Mouse (Mus musculus) gonadal fat pad, adult 2 months (tissue): Measurements from ENCODE around the gene Gtf3c1. TPM values are rescaled to one million over a fixed set of nuclear protein-coding genes. Genes with fewer than 3 reads are reported as not detected.
"Not testable (repeated sequence)": the region's sequence is repeated elsewhere in the genome, so short reads cannot be mapped to it uniquely, and the experiment has no call there.

Experiments
- DNase-seq: peaks from one replicate; pipeline ENCODE4 v3.0.0-alpha.2; 2012; ENCODE audit warnings: low read depth
- polyA plus RNA-seq: library from polyadenylated mRNA; depleted of rRNA; stranded (reverse); fragments of >200 nt; gene quantifications from 2 replicates; pipeline ENCODE4 v1.2.3, GENCODE M21; 2012; rRNA removed

Gene Gtf3c1
- 32.4 and 43.3 TPM in 2 replicates for polyA plus RNA-seq

DNA sequence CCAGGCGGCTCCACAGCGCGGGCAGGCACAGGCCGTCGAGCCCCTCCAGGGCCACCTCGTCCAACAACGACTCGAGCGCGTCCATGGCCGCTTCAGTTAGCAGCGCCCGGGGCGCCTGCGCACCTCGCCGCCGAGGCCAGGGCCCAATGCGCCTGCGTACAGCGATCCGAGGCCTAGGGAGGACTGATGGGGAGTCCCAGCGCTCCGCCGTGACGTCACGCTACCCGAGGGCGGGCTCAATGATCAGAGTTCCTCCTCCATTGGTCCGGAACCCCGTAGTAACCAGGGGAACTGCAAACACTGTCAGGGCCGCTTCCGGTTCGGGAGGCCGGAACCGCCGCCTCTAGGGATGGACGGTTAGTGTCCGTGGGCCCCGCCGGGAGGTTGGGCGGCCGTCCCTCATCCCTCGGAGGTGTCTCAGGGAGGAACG is at the start of gene Gtf3c1, which contains the start of gene D430042O09Rik:
Gtf3c1 (minus strand) TSS at position 188 of the 430 bp plus-strand sequence.
D430042O09Rik (plus strand) TSS at position 296 of the 430 bp plus-strand sequence.
- peak; percentile 85 for DNase-seq

GRCm38 (mm10) chr7:125756806-125757205 is 49.2 kb upstream of the Gtf3c1 start:
- DNase-seq = no peak

DNA sequence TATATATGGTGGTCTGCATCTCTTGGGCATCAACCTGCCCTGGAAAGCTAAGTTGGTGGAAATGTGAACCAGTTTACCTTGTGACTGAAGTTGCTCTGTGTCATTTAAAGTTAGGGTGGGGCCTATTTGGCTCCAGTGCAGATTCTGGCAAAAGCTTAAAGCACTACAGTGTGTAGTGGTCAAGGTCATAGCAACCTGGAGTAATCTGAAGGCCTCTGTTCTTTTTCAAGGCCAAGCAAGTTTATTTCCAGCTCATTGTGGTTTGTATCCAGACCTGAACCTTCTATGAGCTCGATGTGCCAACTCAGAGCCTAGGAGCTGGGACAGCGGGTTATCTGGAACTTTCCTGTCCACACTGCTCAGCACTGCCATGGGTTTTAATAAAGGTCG is 45.7 kb upstream of the Gtf3c1 start:
- no peak for DNase-seq

- no peak for DNase-seq
These were observed 45.2 kb upstream of the Gtf3c1 start for GRCm38 (mm10) chr7:125752699-125753325.

- no peak for DNase-seq
These were observed 40.6 kb upstream of the Gtf3c1 start for GRCm38 (mm10) chr7:125748186-125748585.

- DNase-seq = no peak
These were observed 39.7 kb upstream of the Gtf3c1 start for GRCm38 (mm10) chr7:125747316-125747690.

- no peak for DNase-seq
These were observed 39.2 kb upstream of the Gtf3c1 start for GRCm38 (mm10) chr7:125746621-125747315.

DNA sequence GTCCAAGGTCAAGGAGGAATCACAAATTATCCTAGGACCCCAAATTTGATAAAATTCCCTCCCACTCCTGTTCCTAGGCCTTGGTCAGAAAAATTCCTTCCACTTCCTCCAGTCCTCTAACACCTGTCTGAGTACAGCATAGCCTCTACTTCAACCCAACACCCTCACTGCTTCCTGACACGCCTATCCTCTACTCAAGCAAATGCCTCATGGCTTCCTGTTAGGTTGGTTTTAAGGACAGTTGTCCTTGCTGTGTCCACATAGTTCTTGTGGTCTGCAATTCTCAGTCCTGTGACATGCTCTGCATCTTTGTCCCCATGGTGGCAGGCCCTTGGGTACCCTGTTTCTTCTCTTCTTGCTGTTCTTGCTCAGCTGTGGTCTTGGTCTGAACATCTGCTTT is 37.2 kb upstream of the Gtf3c1 start:
- no peak for DNase-seq

DNA sequence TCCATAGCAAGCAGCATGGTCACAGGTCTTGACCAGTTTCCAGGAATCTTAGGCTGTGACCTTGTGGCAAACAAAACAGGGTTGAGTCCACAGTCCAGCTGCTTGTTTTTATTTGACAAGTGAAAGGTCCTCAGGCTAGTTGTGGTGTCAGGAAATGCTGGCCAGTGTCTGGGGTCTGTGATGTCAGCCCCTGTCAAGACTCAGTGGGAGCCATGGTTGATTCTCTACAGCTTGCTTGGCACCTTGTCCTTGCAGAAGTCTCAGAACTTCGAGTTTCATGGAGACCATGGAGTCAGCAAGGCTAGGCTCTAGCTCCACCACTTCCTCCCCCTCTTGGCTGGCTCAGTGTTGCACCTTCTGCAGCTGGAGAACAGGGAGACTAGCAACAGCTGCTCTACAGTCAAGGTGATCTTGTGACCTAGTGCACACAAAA is 33.7 kb upstream of the Gtf3c1 start:
- no peak for DNase-seq

DNA sequence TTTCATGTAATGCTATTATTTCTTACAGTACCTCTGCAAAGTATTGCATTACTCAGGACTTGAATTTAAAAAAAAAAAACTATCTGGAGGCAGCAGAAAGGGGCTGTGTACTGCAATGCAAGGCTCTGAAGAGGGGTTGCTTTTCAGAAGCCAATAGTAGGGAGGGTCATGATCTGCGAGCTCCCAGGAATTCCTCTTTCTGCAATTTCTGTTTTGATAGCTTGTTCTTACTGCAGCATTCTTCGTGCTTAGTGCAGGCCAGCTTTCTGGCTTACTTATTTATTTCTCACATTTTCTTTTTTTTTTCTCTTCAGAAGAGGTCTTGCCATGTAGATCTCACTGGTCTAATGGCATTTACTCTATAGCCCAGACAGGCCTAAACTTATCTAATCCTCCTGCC is 32.9 kb upstream of the Gtf3c1 start:
- no peak for DNase-seq

GRCm38 (mm10) chr7:125736366-125737015 is 28.9 kb upstream of the Gtf3c1 start:
- DNase-seq = no peak

GRCm38 (mm10) chr7:125733791-125734190 is 26.2 kb upstream of the Gtf3c1 start:
- no peak for DNase-seq

GRCm38 (mm10) chr7:125731679-125732078 is 24.1 kb upstream of the Gtf3c1 start:
- DNase-seq = no peak

GRCm38 (mm10) chr7:125723189-125723972 is 15.8 kb upstream of the Gtf3c1 start:
- no peak for DNase-seq

- DNase-seq = no peak
These were observed 14.5 kb upstream of the Gtf3c1 start for GRCm38 (mm10) chr7:125722127-125722526.

DNA sequence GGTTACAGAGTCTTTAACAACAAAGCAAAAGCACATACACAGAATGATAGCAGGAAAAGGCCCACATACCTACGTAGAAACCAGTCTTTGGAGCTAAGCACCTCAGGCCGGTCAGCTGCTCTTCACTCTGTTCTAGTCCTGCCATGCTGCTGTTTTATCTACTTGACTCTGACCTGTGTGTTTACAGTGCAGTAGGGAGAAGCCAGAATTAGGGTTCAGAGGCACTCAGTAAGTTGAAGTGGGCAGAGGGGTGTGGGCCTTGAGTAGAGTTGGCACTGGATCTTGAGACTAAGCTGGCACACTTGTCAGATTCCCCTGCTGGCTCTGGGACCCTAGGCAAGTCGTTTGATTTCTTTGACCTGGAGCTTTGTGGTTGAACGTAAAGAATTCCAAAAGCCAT is 13.5 kb upstream of the Gtf3c1 start:
- no peak for DNase-seq

DNA sequence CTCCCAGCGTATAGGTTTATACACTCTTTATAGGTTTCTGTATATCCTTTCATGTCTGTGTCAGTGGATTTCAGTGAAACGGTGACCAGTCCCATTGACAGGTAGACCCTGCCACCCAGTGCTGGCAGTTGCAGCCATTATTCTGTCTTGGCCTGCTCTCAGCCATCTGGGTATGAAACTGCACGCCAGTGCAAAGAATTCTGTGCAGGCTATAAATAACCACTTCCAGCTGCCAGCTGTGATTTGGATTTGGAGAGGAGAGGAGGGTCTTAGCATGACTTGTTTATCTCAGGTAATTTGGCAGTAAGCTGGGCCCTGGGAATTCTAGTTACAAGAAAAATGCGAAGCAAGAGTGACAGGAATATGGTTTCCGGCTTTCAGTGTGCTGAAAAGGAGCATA is 12.8 kb upstream of the Gtf3c1 start:
- no peak for DNase-seq

GRCm38 (mm10) chr7:125717612-125718011 is 10.0 kb upstream of the Gtf3c1 start:
- no peak for DNase-seq

DNA sequence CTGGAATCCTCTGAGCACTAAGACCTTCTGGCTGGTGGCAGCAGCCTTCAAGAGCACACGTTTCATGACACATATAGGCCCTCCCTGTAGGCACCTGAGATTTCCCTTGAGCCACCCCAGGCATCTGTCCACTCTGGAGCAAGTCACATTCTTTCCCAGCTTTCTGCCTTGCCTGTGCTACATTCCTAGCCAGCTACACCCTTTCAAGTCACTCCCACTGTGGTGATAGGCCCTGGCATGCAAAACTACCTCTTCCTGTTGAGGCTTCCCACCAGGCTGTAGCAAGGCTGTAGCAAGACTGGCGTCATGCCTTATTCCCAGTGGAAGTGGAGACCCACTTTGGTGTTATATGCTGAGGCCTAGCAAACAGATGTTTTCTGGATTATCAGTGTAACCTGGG is 9.1 kb upstream of the Gtf3c1 start:
- DNase-seq = no peak

- DNase-seq = no peak
These were observed 7.2 kb upstream of the Gtf3c1 start for GRCm38 (mm10) chr7:125714803-125715202.

DNA sequence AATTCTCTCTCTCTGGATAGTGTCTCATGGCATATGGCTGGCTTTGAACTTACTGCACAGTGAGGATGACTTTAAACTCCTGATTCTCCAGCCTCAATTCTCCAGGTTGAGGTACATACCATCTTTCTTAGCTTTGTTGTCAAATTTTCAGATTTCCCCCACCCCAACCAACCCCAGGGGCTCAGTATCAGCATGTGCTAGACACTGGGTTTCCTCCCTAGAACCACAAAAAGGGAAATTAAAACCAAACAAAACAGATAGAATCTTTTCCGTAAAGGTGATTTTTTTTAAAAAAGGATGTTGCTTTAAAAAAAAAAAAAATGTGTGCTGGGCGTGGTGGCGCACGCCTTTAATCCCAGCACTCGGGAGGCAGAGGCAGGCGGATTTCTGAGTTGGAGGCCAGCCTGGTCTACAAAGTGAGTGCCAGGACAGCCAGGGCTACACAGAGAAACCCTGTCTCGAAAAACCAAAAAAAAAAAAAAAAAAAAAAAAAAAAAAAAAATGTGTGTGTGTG is 6.0 kb upstream of the Gtf3c1 start:
- DNase-seq = not testable (repeated sequence)

- no peak for DNase-seq
These were observed 520 bp upstream of the Gtf3c1 start for GRCm38 (mm10) chr7:125708100-125708499.
